Mouse (Mus musculus) embryonic facial prominence, embryonic 13.5 days (tissue): Measurements from ENCODE around the gene Arid1b. TPM values are rescaled to one million over a fixed set of nuclear protein-coding genes. Genes with fewer than 3 reads are reported as not detected.

Experiments
- ATAC-seq: fragments of 200-750 bp; cut with Nextera tagmentation; 2 replicates; pipeline ENCODE4 v1.8.0; 2017; ENCODE audit warnings: low read depth; ENCODE audit not compliant: insufficient number of reproducible peaks, insufficient read depth, low FRiP score, low TSS enrichment
- H3K27ac ChIP-seq: fragments of 300-500 bp; sonication (generic); 2 replicates; pipeline ENCODE4 v1.5.1; 2015; ENCODE audit warnings: moderate library complexity, mild to moderate bottlenecking, inconsistent platforms
- H3K27me3 ChIP-seq: fragments of 300-500 bp; sonication (generic); 2 replicates; pipeline ENCODE4 v1.6.1; 2015; ENCODE audit warnings: mild to moderate bottlenecking, inconsistent platforms
- H3K36me3 ChIP-seq: fragments of 300-500 bp; sonication (generic); 2 replicates; pipeline ENCODE4 v1.6.1; 2015; ENCODE audit warnings: mild to moderate bottlenecking, inconsistent platforms
- H3K4me1 ChIP-seq: fragments of 300-500 bp; sonication (generic); 2 replicates; pipeline ENCODE4 v1.6.1; 2015; ENCODE audit warnings: inconsistent platforms
- H3K4me2 ChIP-seq: fragments of 300-500 bp; sonication (generic); 2 replicates; pipeline ENCODE4 v1.6.1; 2015; ENCODE audit warnings: moderate library complexity, mild to moderate bottlenecking, inconsistent platforms
- H3K4me3 ChIP-seq: fragments of 300-500 bp; sonication (generic); 2 replicates; pipeline ENCODE4 v1.5.1; 2015; ENCODE audit warnings: mild to moderate bottlenecking, inconsistent platforms
- H3K9ac ChIP-seq: fragments of 300-500 bp; sonication (generic); 2 replicates; pipeline ENCODE4 v1.6.1; 2015; ENCODE audit warnings: mild to moderate bottlenecking, inconsistent platforms
- H3K9me3 ChIP-seq: fragments of 300-500 bp; sonication (generic); 2 replicates; pipeline ENCODE4 v1.6.1; 2016; ENCODE audit warnings: inconsistent platforms
- WGBS: fragments of 180-500 bp; shearing (Covaris S2); methylation state at CpG from one replicate; pipeline ENCODE4 v1.1.7; 2015; ENCODE audit warnings: mixed read lengths; 5-methylcytosine and 5-hydroxymethylcytosine counted together
- polyA plus RNA-seq: library from polyadenylated mRNA; unstranded; fragments of >200 nt; fragmentation: Nextera tagmentation; extraction: Ambion mirVana; gene quantifications from 2 replicates; pipeline ENCODE4 v1.2.1, GENCODE M21; 2015

Arid1b gene
- polyA plus RNA-seq, 1 experiment from 2014 or later, result 13.0 TPM

DNA sequence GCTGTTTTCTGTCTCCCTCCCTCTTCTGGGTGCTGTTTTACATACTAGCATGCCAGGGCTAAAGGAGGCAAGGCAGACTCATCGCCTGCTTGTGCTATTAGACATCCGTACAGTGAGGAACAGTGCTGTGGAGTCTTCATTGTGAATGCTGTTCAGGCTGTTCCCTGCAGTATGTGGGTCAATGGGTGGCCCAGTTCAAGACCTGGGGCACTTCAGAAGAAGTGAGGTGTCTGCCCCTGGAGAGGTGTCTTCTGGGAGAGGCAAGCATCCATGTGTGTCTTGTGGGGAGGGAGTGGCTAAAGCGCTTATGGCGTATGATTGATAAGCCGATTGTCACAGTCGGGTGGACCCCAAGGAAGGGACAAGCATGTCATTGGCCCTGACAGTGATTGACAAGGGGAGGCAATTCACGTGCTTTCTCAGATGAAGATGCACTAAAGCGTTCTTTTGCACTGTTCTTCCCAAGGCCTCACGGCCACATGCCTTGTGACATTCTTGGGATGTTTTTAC is 65.0 kb downstream of the Arid1b start:
- peaks cover 61% of the 10 kb centered on the region for H3K4me1 ChIP-seq
- no peak overlapping the region for H3K9ac ChIP-seq
- no peak overlapping the region for H3K4me2 ChIP-seq
- ATAC-seq, result no peak; the same call in 1 of the 2 replicates
- no peaks in the 10 kb centered on the region for H3K36me3 ChIP-seq
- 64% methylated on average over 9 of the region's 9 CpGs for WGBS
- no peak overlapping the region for H3K4me3 ChIP-seq
- no peak overlapping the region; the same call in 1 of the 2 replicates for H3K27ac ChIP-seq
- H3K27me3 ChIP-seq, result no peaks in the 10 kb centered on the region
- no peaks in the 10 kb centered on the region for H3K9me3 ChIP-seq

- no peaks in the 10 kb centered on the region for H3K36me3 ChIP-seq
- no peak overlapping the region for H3K9ac ChIP-seq
- H3K4me1 ChIP-seq, result peaks cover 59% of the 10 kb centered on the region
- no peak for ATAC-seq
- no peak overlapping the region for H3K27ac ChIP-seq
- no peaks in the 10 kb centered on the region for H3K9me3 ChIP-seq
- 70% methylated on average over 5 of the region's 5 CpGs for WGBS
- H3K27me3 ChIP-seq, result no peaks in the 10 kb centered on the region
- no peak overlapping the region for H3K4me3 ChIP-seq
- H3K4me2 ChIP-seq, result no peak overlapping the region
Measured at GRCm38 (mm10) chr17:5060515-5061084, 66.5 kb downstream of the Arid1b start.

DNA sequence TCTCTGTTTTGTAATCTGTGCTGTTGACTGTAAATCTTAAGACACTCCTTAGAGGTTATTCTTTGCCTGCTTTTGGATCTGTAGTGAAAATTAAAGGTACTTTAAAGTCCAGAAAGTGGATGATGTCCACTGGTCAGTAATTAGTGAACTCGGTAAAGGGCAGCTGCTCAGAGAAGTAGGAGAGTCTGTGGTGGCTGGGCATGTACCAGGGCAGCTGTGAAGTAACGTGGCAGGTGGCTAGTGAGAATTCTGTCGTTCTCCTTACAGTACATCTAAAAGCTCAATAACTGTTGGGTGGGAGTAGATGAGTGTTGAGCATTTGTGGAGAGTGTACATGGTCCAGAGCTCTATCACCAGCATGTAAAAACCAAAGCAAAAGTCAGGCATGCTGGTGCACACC is 67.1 kb downstream of the Arid1b start:
- no peak for ATAC-seq
- H3K4me2 ChIP-seq, result no peak overlapping the region
- 85% methylated on average over 3 of the region's 3 CpGs for WGBS
- no peaks in the 10 kb centered on the region for H3K36me3 ChIP-seq
- no peaks in the 10 kb centered on the region for H3K9me3 ChIP-seq
- no peak overlapping the region for H3K27ac ChIP-seq
- H3K27me3 ChIP-seq, result no peaks in the 10 kb centered on the region
- H3K4me3 ChIP-seq, result no peak overlapping the region
- H3K9ac ChIP-seq, result no peak overlapping the region
- H3K4me1 ChIP-seq, result peaks cover 61% of the 10 kb centered on the region

DNA sequence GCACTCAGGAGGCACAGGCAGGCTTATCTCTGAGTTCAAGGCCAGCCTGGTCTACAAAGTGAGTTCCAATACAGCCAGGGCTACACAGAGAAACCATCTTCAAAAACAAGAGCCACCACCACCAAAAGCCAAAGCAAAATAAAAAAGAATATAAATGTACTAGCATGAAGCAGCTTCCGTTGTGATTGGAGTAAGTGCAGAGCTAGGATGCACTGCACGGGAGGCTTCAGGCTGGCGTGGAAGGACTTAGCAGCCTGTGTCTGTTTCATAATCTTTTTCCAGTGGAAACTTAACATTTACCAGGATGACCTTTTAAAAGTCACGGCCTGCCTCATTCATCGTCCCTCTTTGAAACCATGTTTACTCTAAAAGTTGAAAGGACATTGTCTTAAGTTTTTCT is 67.5 kb downstream of the Arid1b start:
- Histone ChIP-seq H3K4me3 (no peak overlapping the region), H3K36me3 (no peaks in the 10 kb centered on the region), H3K9ac (no peak overlapping the region), H3K4me1 (peaks cover 62% of the 10 kb centered on the region), H3K9me3 (no peaks in the 10 kb centered on the region), H3K27me3 (no peaks in the 10 kb centered on the region), H3K4me2 (no peak overlapping the region), H3K27ac (no peak overlapping the region)
- ATAC-seq, result no peak
- 78% methylated on average over 5 of the region's 5 CpGs for whole genome bisulfite sequencing

DNA sequence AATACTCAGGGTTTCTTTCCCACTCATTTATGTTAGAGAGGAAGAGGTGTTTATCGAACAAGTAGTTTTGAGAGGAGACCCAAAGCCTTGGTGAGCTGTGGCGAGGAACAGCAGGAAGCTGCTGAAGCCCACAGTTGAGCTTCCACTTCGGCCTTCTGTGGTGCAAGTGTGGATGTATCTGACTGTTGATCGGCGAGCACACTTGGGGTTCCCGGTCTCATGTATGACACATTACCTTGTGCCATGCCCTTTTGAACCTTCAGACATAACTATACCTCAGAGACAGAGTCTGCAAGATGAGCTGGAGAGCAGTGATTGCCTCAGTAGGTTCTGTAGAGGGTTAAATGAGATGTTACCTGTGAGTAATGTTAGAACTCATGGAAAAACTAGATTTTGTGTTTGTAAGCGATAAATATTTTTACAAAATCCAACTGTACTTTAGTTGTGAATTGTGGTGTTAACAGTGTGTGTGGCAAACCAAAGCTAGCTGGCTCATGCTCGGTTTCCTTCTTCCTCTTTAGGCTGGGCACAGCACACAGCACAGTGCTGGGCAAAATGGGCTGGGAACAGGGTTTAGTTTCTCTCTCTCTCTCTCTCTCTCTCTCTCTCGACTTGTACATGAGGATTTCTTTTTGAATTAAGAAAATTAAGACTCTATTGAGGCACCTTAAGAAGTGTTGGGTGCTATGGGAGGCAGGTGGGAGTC is 69.5 kb downstream of the Arid1b start:
- Histone ChIP-seq H3K4me2 (no peak overlapping the region), H3K4me3 (no peak overlapping the region), H3K27me3 (no peaks in the 10 kb centered on the region), H3K9ac (no peak overlapping the region), H3K36me3 (no peaks in the 10 kb centered on the region), H3K27ac (no peak overlapping the region), H3K4me1 (peaks cover 58% of the 10 kb centered on the region), H3K9me3 (no peaks in the 10 kb centered on the region)
- no peak for ATAC-seq
- WGBS, result 89% methylated on average over 9 of the region's 9 CpGs

DNA sequence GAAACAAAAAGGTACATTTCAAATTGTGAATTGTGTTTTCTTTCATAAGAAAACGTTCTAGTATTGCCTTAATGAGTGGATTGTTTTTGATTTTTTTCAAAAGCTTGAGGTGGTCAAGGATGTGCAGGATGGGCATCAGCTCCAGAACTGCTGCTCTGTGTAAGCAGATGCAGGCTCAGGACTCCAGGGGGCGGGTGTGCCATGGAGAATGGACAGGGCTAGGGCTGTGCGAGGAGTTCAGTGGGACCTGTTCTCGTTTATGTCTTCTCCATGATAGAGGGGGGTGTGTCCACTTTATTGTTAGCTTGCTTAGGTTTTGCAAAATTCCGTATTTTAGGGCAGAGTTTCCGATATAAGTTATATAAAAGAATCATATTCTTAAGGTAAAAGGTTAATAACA is 70.6 kb downstream of the Arid1b start:
- Histone ChIP-seq H3K27me3 (no peaks in the 10 kb centered on the region), H3K4me1 (peaks cover 53% of the 10 kb centered on the region), H3K9ac (no peak overlapping the region), H3K4me2 (no peak overlapping the region), H3K9me3 (no peaks in the 10 kb centered on the region), H3K4me3 (no peak overlapping the region), H3K36me3 (no peaks in the 10 kb centered on the region), H3K27ac (no peak overlapping the region)
- no peak for ATAC-seq
- 79% methylated on average over 6 of the region's 6 CpGs for WGBS

DNA sequence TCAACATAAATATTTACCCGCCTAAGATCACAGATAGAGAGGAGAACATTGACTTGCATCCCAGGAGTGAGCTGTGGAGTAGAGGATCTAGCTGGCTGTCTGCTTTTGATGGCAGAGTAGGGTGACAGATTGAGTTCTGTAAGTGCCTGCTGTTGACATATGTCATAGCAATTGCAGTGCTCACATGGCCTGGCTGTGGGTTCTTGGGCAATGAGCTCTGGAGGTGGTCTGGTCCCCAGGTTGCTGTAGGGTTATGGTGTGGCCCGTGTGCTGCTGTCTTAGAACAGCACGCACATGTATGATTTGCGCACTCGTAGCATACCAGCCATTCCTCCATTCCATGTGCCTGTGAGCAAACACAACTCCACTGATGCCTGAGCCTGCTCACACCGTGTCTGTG is 71.1 kb downstream of the Arid1b start:
- Histone ChIP-seq H3K4me3 (no peak overlapping the region), H3K27me3 (no peaks in the 10 kb centered on the region), H3K9me3 (no peaks in the 10 kb centered on the region), H3K4me2 (no peak overlapping the region), H3K4me1 (peaks cover 50% of the 10 kb centered on the region), H3K27ac (no peak overlapping the region), H3K9ac (no peak overlapping the region), H3K36me3 (no peaks in the 10 kb centered on the region)
- 83% methylated on average over 6 of the region's 6 CpGs for WGBS
- no peak for ATAC-seq

GRCm38 (mm10) chr17:5066835-5067234 is 72.7 kb downstream of the Arid1b start:
- H3K36me3 ChIP-seq, result peaks cover 10% of the 10 kb centered on the region
- no peak overlapping the region for H3K9ac ChIP-seq
- no peak overlapping the region for H3K4me2 ChIP-seq
- H3K4me1 ChIP-seq, result peaks cover 37% of the 10 kb centered on the region
- H3K4me3 ChIP-seq, result no peak overlapping the region
- no peaks in the 10 kb centered on the region for H3K27me3 ChIP-seq
- no peak for ATAC-seq
- H3K9me3 ChIP-seq, result no peaks in the 10 kb centered on the region
- WGBS, result 68% methylated on average over 8 of the region's 8 CpGs
- H3K27ac ChIP-seq, result peak overlapping the region; percentile 24; the same call in 1 of the 2 replicates

- no peaks in the 10 kb centered on the region for H3K27me3 ChIP-seq
- H3K36me3 ChIP-seq, result peaks cover 11% of the 10 kb centered on the region
- no peaks in the 10 kb centered on the region for H3K9me3 ChIP-seq
- H3K4me1 ChIP-seq, result peaks cover 35% of the 10 kb centered on the region
- 55% methylated on average over 4 of the region's 4 CpGs for WGBS
- no peak overlapping the region for H3K27ac ChIP-seq
- H3K4me2 ChIP-seq, result no peak overlapping the region
- no peak overlapping the region for H3K4me3 ChIP-seq
- ATAC-seq, result no peak
- H3K9ac ChIP-seq, result no peak overlapping the region
Measured at GRCm38 (mm10) chr17:5067264-5067663, 73.1 kb downstream of the Arid1b start.

DNA sequence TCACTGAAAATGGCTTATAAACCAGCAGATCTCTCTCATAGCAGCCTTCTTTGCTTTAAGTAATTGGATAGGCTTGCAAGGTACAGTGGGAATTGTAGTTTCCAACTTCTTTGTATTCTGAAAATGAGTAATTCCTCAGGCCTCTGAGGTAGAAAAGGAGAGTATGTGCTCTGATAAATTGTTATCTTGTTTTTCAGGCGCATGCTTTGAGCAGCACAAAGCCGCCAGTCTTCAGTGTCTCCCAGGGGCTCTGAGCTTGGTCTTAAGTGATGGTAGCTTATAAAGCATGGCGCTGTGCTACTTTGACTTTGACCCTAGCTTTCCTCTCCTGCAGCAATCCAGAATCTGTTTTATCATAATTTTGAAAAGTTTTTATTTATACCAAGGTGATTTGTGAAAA is 76.3 kb downstream of the Arid1b start:
- Histone ChIP-seq H3K4me1 (peaks cover 41% of the 10 kb centered on the region), H3K27me3 (no peaks in the 10 kb centered on the region), H3K4me2 (no peak overlapping the region), H3K4me3 (no peak overlapping the region), H3K36me3 (peaks cover 11% of the 10 kb centered on the region), H3K9me3 (no peaks in the 10 kb centered on the region), H3K9ac (no peak overlapping the region), H3K27ac (no peak overlapping the region)
- no peak for ATAC-seq
- WGBS, result 83% methylated on average over 3 of the region's 3 CpGs

DNA sequence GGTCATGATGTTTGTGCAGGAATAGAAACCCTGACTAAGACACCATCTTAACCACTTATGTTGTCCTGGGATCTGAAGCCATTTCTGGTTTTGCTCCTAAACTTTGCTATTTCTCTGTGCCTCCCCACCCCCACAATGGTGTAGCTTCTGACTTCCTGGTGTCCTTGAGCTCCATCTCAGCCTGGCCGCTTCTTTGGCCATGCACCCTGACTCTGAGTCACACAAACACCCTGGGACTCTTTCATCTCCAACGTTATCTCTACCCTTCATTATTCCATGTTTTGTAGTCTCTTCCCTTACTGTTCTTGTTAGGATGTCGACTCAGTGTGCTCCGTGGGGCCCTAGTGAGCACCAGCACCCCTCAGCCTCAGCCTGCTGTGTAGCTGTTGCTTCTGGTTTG is 78.4 kb downstream of the Arid1b start:
- no peak overlapping the region for H3K4me2 ChIP-seq
- no peak overlapping the region for H3K9ac ChIP-seq
- no peaks in the 10 kb centered on the region for H3K27me3 ChIP-seq
- WGBS, result 81% methylated on average over 4 of the region's 4 CpGs
- ATAC-seq, result no peak
- H3K9me3 ChIP-seq, result no peaks in the 10 kb centered on the region
- peaks cover 11% of the 10 kb centered on the region for H3K36me3 ChIP-seq
- peaks cover 25% of the 10 kb centered on the region for H3K4me1 ChIP-seq
- no peak overlapping the region for H3K27ac ChIP-seq
- H3K4me3 ChIP-seq, result no peak overlapping the region

GRCm38 (mm10) chr17:5074752-5075506 is 80.8 kb downstream of the Arid1b start:
- ATAC-seq, result no peak
- Histone ChIP-seq H3K4me2 (no peak overlapping the region), H3K36me3 (peaks cover 11% of the 10 kb centered on the region), H3K4me1 (peaks cover 22% of the 10 kb centered on the region), H3K27me3 (no peaks in the 10 kb centered on the region), H3K9me3 (no peaks in the 10 kb centered on the region), H3K27ac (no peak overlapping the region), H3K9ac (no peak overlapping the region), H3K4me3 (no peak overlapping the region)
- WGBS, result 73% methylated on average over 7 of the region's 7 CpGs
